Mouse (Mus musculus) midbrain, embryonic 15.5 days (tissue): ENCODE results near the gene Adgrl3. TPM values are rescaled to one million over a fixed set of nuclear protein-coding genes. Genes with fewer than 3 reads are reported as not detected.
"Not testable (repeated sequence)": the region's sequence is repeated elsewhere in the genome, so short reads cannot be mapped to it uniquely, and the experiment has no call there.

Experiments
- ATAC-seq: fragments of 200-750 bp; cut with Nextera tagmentation; replicated peaks from 2 replicates; pipeline ENCODE4 v1.8.0; 2017; ENCODE audit warnings: moderate TSS enrichment
- H3K27ac ChIP-seq: fragments of 300-500 bp; sonication (generic); 2 replicates; pipeline ENCODE4 v1.5.1; 2015; ENCODE audit warnings: mild to moderate bottlenecking, inconsistent platforms
- H3K27me3 ChIP-seq: fragments of 300-500 bp; sonication (generic); replicated peaks from 2 replicates; pipeline ENCODE4 v1.6.1; 2015; ENCODE audit warnings: inconsistent platforms
- H3K36me3 ChIP-seq: fragments of 300-500 bp; sonication (generic); replicated peaks from 2 replicates; pipeline ENCODE4 v1.6.1; 2015; ENCODE audit warnings: inconsistent platforms
- H3K4me1 ChIP-seq: fragments of 300-500 bp; sonication (generic); 2 replicates; pipeline ENCODE4 v1.6.1; 2015; ENCODE audit warnings: inconsistent platforms
- H3K4me2 ChIP-seq: fragments of 300-500 bp; sonication (generic); 2 replicates; pipeline ENCODE4 v1.6.1; 2015; ENCODE audit warnings: inconsistent platforms, mild to moderate bottlenecking, moderate library complexity
- H3K4me3 ChIP-seq: fragments of 300-500 bp; sonication (generic); 2 replicates; pipeline ENCODE4 v1.5.1; 2015; ENCODE audit warnings: mild to moderate bottlenecking, inconsistent platforms
- H3K9ac ChIP-seq: fragments of 300-500 bp; sonication (generic); 2 replicates; pipeline ENCODE4 v1.6.1; 2015; ENCODE audit warnings: mild to moderate bottlenecking, inconsistent platforms
- H3K9me3 ChIP-seq: fragments of 300-500 bp; sonication (generic); 2 replicates; pipeline ENCODE4 v1.6.1; 2016; ENCODE audit warnings: inconsistent platforms
- WGBS: fragments of 180-500 bp; shearing (Covaris S2); methylation state at CpG from one replicate; pipeline ENCODE4 v1.1.7; 2015; ENCODE audit warnings: mixed read lengths; 5-methylcytosine and 5-hydroxymethylcytosine counted together
- polyA plus RNA-seq: library from polyadenylated mRNA; unstranded; fragments of >200 nt; fragmentation: Nextera tagmentation; extraction: Ambion mirVana; gene quantifications from 2 replicates; pipeline ENCODE4 v1.2.1, GENCODE M21; 2015

Adgrl3 gene
- polyA plus RNA-seq, 1 experiment from 2014 or later, result 75.6 TPM

DNA sequence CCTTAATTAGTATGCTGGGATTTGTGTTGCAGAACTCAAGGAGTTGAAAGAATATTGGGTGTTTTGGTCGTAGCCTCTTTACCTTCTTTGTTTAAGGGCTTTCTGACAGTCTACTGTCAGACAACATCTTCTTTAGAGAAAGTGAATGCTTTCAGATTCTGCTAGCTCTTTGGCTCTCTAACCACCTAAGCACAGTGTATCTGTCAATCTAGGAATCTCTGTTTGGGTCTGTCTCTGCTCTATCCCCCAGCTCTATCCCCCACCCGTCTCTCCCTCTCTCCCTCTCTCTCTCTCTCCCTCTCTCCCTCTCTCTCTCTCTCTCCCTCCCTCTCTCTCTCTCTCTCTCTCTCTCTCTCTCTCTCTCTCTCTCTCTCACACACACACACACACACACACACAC lies 535.2 kb downstream of the Adgrl3 start:
- not testable (repeated sequence) for H3K9ac ChIP-seq, H3K27ac ChIP-seq, H3K4me1 ChIP-seq, H3K36me3 ChIP-seq, ATAC-seq, H3K4me2 ChIP-seq, H3K9me3 ChIP-seq, H3K27me3 ChIP-seq, H3K4me3 ChIP-seq
- WGBS, result 46% methylated on average over 2 of the region's 2 CpGs

DNA sequence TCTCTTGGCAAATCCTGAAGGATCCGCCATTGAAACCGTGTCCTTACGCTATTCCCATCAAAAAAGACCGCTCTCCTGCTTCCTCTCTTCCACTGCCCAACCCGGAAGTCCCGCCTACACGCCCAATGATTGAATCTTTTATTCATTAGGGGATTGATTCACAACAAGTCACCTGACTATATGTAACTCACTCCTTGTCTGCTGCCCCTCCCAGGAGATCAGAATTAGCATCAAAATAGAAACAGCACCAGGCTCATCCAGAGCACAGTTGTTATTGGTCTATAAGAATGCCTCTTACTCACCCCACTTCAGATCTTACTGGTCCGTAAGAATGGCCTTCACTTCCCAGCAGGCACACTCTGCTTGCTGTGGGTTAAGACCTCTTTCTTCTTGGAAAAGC lies 536.1 kb downstream of the Adgrl3 start:
- H3K4me2 ChIP-seq, result no peak overlapping the region
- H3K27me3 ChIP-seq, result no peaks in the 10 kb centered on the region
- H3K4me1 ChIP-seq, result no peaks in the 10 kb centered on the region
- H3K9me3 ChIP-seq, result no peaks in the 10 kb centered on the region
- peak; percentile 53 for ATAC-seq
- H3K4me3 ChIP-seq, result no peak overlapping the region
- H3K27ac ChIP-seq, result no peak overlapping the region
- no peak overlapping the region for H3K9ac ChIP-seq
- no peaks in the 10 kb centered on the region for H3K36me3 ChIP-seq
- 59% methylated on average over 8 of the region's 8 CpGs for WGBS

DNA sequence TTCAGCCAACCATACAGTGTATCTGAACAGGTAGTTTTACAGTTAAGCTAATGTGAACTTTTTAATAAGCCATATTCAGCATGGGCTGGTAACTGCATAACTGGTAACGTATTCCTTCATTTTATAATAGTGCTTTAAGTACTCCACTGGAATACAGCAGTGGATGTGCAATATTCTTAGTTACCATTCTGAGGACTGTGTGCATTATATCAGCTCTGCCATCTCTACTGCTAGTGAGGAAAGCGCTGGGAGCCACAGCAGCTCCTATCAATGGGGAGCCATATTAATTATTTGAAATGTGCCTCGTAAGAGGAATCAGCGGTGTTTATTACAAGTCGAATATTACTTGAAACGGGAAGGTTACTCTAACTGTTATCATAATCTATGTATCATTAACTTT lies 539.0 kb downstream of the Adgrl3 start:
- 86% methylated on average over 6 of the region's 6 CpGs for WGBS
- no peak for ATAC-seq
- Histone ChIP-seq H3K9me3 (no peaks in the 10 kb centered on the region), H3K36me3 (no peaks in the 10 kb centered on the region), H3K4me1 (no peaks in the 10 kb centered on the region), H3K27ac (no peak overlapping the region), H3K4me3 (no peak overlapping the region), H3K9ac (no peak overlapping the region), H3K27me3 (no peaks in the 10 kb centered on the region), H3K4me2 (no peak overlapping the region)

DNA sequence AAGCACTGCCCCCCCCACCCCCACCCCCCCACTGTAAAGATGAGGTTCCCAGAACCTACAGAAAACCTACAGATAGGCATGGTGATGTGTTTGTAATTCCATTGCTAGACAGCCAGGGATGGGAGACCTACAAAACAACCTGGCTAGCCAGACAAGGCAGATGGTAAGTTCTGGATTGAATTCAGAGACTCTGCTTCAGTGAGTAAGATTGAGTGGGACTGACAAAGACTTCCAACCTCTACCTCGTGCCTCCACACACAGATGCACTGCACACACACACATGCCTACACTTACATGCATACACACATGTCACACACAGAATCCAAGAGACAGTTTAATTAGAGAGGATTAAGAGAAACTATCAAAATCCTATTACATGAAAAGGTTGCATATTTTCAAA lies 544.4 kb downstream of the Adgrl3 start:
- H3K27me3 ChIP-seq, result no peaks in the 10 kb centered on the region
- H3K36me3 ChIP-seq, result no peaks in the 10 kb centered on the region
- no peak overlapping the region for H3K27ac ChIP-seq
- H3K4me2 ChIP-seq, result no peak overlapping the region
- H3K9me3 ChIP-seq, result no peaks in the 10 kb centered on the region
- H3K4me1 ChIP-seq, result no peaks in the 10 kb centered on the region
- no peak for ATAC-seq
- H3K4me3 ChIP-seq, result no peak overlapping the region
- WGBS, result 91% methylated on average over 1 of the region's 1 CpGs
- no peak overlapping the region for H3K9ac ChIP-seq

DNA sequence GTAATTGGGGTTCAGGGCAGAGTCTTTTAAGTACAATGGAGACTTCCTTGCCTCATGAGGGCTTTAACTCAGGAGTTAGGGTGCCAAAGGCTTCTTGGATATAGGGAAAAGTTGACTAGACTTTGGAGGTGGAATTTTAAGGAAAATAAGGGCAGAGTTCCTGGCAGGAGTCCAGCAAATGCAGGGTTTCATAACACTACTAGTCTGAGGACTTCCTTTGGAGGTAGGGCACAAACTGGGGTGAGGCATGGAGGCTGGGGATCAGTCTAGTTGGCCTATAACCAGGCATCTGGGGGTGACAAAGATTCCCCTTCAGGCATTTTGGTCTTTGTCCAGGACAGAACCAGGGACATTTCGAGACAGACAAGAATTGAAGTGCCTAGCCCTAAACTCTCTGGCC lies 546.6 kb downstream of the Adgrl3 start:
- 88% methylated on average over 1 of the region's 1 CpGs for WGBS
- H3K27me3 ChIP-seq, result no peaks in the 10 kb centered on the region

DNA sequence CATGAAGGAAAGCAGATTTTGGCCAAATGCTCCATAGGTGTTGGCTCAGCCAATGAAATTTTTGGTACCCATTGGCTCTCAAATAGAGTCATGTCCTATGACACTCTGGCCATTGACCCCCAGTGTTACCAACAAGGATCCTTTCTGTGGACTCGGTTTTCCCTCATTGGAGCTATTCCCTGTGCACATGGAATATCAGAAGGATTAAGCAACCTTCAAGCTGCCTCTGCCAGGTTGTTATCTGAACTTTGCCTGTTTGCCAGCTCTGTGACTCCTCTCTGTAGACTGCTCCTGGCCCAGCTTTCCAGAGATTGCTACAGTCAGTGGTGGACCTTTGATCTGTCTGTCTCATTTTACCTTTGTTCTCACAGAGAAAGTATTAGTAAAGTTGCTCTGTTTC lies 548.8 kb downstream of the Adgrl3 start:
- ATAC-seq, result no peak
- no peak overlapping the region for H3K4me3 ChIP-seq
- H3K36me3 ChIP-seq, result no peaks in the 10 kb centered on the region
- no peak overlapping the region for H3K27ac ChIP-seq
- no peaks in the 10 kb centered on the region for H3K9me3 ChIP-seq
- H3K4me1 ChIP-seq, result no peaks in the 10 kb centered on the region
- no peak overlapping the region for H3K4me2 ChIP-seq
- no peak overlapping the region for H3K9ac ChIP-seq
- WGBS, result 95% methylated on average over 1 of the region's 1 CpGs
- H3K27me3 ChIP-seq, result no peaks in the 10 kb centered on the region

More for the DNA sequence above, 546.6 kb downstream of the Adgrl3 start:
- no peak for ATAC-seq
- no peaks in the 10 kb centered on the region for H3K4me1 ChIP-seq
- H3K9ac ChIP-seq, result no peak overlapping the region
- no peak overlapping the region for H3K27ac ChIP-seq
- H3K4me2 ChIP-seq, result no peak overlapping the region
- H3K36me3 ChIP-seq, result no peaks in the 10 kb centered on the region
- no peak overlapping the region for H3K4me3 ChIP-seq
- no peaks in the 10 kb centered on the region for H3K9me3 ChIP-seq

DNA sequence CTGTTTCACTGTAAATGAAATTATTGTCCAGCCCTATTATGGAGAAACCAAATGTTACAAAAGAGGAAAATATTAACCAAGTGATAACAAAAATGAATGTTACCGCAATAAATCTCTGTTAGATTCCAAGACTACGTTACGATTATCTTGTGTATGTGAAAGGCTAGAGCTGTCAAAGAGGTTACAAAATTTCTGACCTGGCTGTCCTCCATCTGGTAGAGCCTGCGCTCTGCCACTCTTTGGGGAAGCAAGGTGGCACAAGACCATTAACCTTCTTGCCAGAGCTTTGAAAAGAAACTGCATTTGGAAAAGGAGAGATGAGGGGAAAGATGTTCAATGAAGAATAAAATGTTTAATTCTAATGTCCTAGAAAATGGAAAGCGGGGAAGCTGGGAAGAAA lies 562.9 kb downstream of the Adgrl3 start:
- WGBS, result 83% methylated on average over 5 of the region's 5 CpGs
- no peaks in the 10 kb centered on the region for H3K36me3 ChIP-seq
- H3K9ac ChIP-seq, result no peak overlapping the region
- H3K9me3 ChIP-seq, result no peaks in the 10 kb centered on the region
- H3K27ac ChIP-seq, result no peak overlapping the region
- H3K27me3 ChIP-seq, result no peaks in the 10 kb centered on the region
- no peak overlapping the region for H3K4me2 ChIP-seq
- H3K4me3 ChIP-seq, result no peak overlapping the region
- H3K4me1 ChIP-seq, result no peaks in the 10 kb centered on the region
- no peak for ATAC-seq

DNA sequence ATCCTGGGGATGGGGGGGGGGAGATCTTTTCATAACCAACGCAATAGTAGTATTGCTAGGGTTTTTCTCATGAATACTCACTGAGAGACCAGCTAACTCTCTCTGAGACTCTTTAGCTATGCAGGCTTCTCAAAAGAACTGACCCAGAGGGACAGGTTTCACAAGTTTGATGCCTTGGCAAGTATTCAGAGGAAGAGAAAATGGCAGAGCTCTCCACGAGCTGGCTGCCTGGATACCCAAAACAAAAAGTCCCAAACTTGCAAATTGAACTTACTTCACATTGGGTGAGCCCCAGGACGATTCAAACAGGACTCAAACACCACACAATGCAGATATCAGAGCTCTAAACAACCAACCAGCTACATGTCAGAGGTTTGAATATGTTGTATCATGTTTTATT lies 563.5 kb downstream of the Adgrl3 start:
- no peaks in the 10 kb centered on the region for H3K4me1 ChIP-seq
- no peak overlapping the region for H3K9ac ChIP-seq
- H3K4me2 ChIP-seq, result no peak overlapping the region
- no peaks in the 10 kb centered on the region for H3K9me3 ChIP-seq
- no peak for ATAC-seq
- H3K36me3 ChIP-seq, result no peaks in the 10 kb centered on the region
- no peak overlapping the region for H3K27ac ChIP-seq
- 34% methylated on average over 3 of the region's 3 CpGs for WGBS
- H3K4me3 ChIP-seq, result no peak overlapping the region
- no peaks in the 10 kb centered on the region for H3K27me3 ChIP-seq

DNA sequence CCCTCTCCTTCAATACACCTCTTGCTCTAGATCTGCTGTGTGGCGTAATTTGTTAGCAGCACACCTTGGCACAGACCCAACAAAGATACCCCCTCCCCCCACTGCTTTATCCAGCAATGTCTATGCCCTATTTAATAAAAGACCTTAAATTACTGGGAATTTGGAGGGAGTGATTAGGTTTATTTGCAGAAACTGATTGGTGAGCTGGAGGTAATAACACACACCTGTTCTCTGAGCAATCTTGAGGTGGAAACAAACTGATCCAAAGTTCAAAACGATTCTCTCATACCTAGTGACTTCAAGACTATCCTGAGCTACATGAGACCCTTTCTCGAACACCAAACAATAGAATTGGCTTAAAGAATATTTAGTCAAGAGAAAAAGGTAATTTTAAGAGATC lies 565.0 kb downstream of the Adgrl3 start:
- Histone ChIP-seq H3K4me2 (no peak overlapping the region), H3K9me3 (no peaks in the 10 kb centered on the region), H3K4me1 (no peaks in the 10 kb centered on the region), H3K27ac (no peak overlapping the region), H3K36me3 (no peaks in the 10 kb centered on the region), H3K9ac (no peak overlapping the region), H3K27me3 (no peaks in the 10 kb centered on the region), H3K4me3 (no peak overlapping the region)
- 84% methylated on average over 3 of the region's 3 CpGs for WGBS
- no peak for ATAC-seq

DNA sequence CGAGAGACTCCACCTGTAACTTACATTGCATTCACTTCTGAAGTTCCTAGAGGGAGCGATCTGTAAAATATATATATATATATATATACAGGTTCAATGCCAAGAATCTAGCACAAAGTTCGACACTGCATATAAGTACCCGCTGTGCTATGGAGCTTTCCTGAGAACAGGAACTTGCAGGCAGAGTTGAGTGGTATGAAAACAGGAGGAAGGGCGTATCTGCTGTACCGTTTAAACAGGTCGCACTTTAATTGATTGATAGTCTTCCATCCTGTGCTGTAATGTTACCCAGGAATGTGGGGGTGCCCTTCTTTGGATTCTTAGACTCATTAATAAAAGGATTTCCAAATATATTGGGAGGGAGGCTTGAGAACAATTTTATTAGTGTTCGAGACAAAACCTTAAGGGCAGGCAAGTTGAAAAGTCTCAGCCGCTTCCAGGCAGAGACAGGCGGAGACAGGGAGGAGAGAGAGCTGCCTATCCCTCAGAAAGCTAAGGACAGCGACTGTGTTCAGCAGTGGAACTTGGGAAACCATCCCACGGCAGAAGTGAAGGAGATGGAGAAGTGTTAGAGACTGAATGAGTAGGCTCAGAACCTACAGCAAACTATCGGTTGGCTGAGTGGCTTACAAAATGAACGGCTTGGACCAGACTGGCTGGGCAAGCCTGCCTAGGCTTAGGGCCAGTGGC lies 570.2 kb downstream of the Adgrl3 start:
- Histone ChIP-seq H3K4me2 (no peak overlapping the region), H3K27me3 (no peaks in the 10 kb centered on the region), H3K9me3 (no peaks in the 10 kb centered on the region), H3K4me1 (no peaks in the 10 kb centered on the region), H3K4me3 (no peak overlapping the region), H3K9ac (no peak overlapping the region), H3K36me3 (no peaks in the 10 kb centered on the region), H3K27ac (no peak overlapping the region)
- ATAC-seq, result no peak
- WGBS, result 90% methylated on average over 14 of the region's 14 CpGs

DNA sequence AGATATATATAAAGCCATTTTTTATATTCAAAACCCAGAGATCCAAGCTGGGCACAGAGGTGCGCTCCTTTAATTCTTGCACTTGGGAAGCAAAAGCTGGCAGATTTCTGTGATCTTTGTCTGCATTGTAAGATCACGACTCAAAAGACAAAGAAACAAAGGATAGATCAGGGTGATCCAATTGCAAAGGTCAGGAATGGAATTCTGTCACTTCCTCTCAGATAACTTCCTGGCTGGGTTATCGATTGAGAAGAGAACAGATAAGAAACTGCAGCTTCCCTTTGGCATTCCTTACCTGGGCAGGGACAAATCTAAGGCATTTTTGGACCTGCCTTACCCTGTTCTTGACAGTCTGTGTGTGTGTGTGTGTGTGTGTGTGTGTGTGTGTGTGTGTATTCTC lies 571.5 kb downstream of the Adgrl3 start:
- Histone ChIP-seq H3K27ac (no peak overlapping the region), H3K36me3 (no peaks in the 10 kb centered on the region), H3K9ac (no peak overlapping the region), H3K4me2 (no peak overlapping the region), H3K27me3 (no peaks in the 10 kb centered on the region), H3K9me3 (no peaks in the 10 kb centered on the region), H3K4me3 (no peak overlapping the region), H3K4me1 (no peaks in the 10 kb centered on the region)
- no peak for ATAC-seq
- WGBS, result 29% methylated on average over 3 of the region's 3 CpGs

DNA sequence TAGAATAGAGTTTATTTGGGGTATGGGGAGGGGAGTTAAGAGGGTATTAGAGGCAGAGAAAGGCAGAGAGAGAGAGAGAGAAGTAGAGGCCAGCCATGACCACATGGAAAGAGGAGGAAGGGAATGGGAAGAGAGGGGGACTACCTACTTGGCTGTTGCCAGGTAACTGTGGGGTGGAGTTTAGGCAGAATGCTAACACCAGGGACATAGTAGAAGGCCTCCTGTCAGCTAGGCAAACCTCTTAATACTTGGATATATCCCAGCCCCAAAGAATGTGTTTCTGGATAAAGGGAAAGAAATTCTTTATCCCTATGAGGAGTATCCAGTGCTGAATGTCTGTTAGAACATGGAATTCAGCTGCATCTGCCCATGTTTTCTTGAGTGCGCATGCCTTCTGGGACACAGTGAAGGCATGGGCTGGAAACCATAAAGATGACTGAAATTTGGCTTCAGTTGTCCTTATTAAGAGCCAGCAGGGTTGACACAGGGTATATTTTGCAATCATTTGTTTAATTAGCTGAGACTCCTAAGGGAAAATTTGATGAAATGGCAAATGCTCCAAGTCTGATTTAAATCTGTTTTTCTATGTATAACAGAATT lies 573.6 kb downstream of the Adgrl3 start:
- no peak for ATAC-seq
- Histone ChIP-seq H3K27me3 (no peaks in the 10 kb centered on the region), H3K27ac (no peak overlapping the region)

DNA sequence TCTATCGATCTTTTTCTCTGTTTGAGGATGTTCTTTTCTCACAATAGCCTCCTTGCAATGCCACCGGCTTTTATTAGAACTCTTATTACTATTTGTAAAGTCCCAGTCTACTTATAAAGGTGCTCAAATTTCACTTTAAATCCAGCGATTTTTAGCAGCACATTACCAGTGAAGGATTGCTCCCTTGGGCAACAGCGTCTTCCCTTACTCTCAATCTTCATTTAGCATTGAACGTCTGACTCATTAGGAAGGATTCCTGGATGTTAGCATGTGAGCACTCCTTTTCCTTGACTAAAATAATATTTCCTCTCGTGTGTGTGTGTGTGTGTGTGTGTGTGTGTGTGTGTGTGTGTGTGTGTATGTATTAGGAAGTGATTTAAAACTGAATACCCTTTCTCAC lies 578.1 kb downstream of the Adgrl3 start:
- H3K27ac ChIP-seq, result no peak overlapping the region
- H3K36me3 ChIP-seq, result no peaks in the 10 kb centered on the region
- H3K4me3 ChIP-seq, result no peak overlapping the region
- no peaks in the 10 kb centered on the region for H3K9me3 ChIP-seq
- ATAC-seq, result no peak
- H3K9ac ChIP-seq, result no peak overlapping the region
- H3K4me1 ChIP-seq, result no peaks in the 10 kb centered on the region
- no peaks in the 10 kb centered on the region for H3K27me3 ChIP-seq
- 69% methylated on average over 6 of the region's 6 CpGs for WGBS
- no peak overlapping the region for H3K4me2 ChIP-seq

More for the DNA sequence above, 573.6 kb downstream of the Adgrl3 start:
- no peak overlapping the region for H3K4me2 ChIP-seq
- no peaks in the 10 kb centered on the region for H3K4me1 ChIP-seq
- no peaks in the 10 kb centered on the region for H3K36me3 ChIP-seq
- 88% methylated on average over 1 of the region's 1 CpGs for WGBS
- no peak overlapping the region for H3K4me3 ChIP-seq
- no peaks in the 10 kb centered on the region for H3K9me3 ChIP-seq
- H3K9ac ChIP-seq, result no peak overlapping the region
